Mouse (Mus musculus) ovary, postnatal 14 days (tissue): ENCODE measurements around the gene Kmt5a.

ENCODE experiments used
- DNase-seq: peaks from one replicate; pipeline ENCODE4 v3.0.0; 2022; ENCODE audit warnings: low spot score

The Kmt5a gene

DNA sequence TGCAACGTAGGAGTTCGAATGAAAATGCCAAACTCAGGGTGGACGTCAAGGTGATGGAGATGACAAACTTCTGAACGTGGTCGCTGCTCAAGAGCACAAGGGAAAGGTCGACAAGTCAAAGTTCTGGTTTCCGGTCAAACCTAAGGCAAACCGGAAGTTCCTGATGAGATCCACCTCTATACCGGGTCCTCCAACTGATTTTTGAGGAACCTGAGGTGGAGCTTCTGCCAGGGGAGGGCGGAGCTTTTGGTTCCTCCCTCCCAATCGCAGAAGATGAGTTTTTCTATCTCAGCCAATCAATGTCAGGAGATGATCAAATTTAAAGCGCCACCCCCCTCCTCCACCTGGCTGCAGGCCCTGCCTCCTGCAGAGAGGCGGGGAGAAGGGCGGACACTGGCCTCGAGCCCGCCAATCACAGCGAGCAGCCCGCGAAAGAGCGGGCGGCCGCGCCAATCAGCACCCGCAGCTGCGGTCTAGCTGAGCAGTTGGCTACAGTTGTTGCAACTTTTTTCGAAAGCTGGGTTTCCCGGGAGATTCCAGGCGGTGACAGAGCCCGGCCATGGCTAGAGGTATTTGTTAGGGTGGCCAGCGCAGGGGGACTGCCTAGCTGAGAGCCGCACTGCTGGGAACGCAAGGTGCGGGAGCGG is at the start of gene Kmt5a:
Gene Kmt5a, plus strand, starts transcription at position 484 of the 647 bp plus-strand sequence.
- DNase-seq, result peak; percentile 89

DNA sequence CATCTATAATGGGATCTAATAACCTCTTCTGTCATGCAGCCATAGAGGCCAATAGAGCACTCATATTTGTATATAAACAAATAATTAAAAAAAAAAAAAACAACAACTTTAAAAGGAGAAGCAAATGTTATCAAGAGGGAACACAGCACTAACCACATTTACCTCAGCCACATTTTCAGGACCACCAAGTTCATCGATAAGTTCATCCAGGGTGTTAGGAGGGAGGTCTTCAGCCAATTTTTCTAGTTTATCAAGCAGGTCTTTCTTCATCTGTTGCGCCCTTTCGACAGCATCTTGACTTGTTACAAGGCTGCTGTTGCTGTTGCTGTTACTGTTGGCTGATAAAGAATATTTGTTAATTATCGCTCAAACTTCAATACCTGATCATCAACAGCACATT is 47.3 kb upstream of the Kmt5a start:
- DNase-seq, result no peak

- no peak for DNase-seq
Measured at GRCm38 (mm10) chr5:124393726-124394125, 46.0 kb upstream of the Kmt5a start.

DNA sequence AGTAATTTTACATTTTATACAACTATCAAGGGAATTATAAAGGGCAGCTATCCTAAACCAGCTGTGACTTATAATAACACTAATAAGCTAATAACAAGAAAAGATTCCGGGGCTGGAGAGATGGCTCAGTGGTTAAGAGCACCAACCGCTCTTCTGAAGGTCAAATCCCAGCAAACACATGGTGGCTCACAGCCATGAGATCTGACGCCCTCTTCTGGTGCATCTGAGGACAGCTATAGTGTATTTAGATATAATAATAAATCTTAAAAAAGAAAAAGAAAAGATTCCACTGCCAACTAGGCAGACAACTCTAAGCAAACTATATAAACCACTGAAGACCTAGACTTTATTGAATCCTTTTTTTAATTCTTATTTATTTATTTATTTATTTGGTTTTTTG is 28.9 kb upstream of the Kmt5a start:
- DNase-seq, result no peak

GRCm38 (mm10) chr5:124412163-124412562 is 27.6 kb upstream of the Kmt5a start:
- DNase-seq, result no peak

DNA sequence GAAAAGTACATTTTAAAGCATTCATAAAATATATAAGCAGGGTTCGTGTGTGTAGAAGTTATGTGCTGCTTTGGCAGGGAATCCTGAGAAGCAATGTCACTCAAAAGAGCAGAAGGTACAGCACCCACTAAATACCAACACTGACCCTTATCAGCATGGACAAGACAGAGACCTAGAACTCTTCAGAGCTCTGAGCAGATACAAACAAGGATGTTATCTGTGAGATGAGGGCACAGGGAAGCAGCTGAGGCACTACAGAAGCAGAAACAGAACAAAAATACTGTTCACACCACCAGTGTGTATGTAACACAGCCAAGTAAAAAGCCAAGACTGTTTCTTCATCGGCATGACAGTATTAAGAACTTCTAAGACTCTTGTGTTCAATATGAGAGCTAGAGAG is 20.8 kb upstream of the Kmt5a start:
- DNase-seq, result no peak

- DNase-seq, result no peak
Measured at GRCm38 (mm10) chr5:124421786-124422185, 17.9 kb upstream of the Kmt5a start.

DNA sequence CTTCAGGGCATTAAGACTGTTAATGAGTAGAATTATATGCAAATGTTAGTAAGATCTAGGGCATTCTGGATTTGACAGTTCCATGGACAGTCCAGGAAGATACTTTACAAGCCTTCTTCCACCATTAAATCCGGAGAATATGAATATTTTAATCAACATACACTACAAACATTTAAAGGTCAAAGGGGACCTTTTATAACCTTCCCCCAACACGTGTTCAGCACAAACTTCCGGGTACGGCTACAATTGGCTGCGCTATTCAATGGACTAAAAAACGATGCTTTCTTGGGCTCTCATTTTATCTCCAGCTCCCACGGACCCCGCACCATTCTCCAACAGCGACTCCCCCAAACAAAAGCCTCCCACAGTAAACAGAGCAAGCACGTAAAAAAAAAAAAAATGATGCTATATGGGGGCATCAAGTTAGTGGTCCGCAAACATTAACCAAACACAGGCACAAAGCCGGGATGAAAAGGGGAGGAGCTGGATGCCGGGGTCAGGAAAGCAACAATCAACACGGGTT is 15.5 kb upstream of the Kmt5a start:
- no peak for DNase-seq

DNA sequence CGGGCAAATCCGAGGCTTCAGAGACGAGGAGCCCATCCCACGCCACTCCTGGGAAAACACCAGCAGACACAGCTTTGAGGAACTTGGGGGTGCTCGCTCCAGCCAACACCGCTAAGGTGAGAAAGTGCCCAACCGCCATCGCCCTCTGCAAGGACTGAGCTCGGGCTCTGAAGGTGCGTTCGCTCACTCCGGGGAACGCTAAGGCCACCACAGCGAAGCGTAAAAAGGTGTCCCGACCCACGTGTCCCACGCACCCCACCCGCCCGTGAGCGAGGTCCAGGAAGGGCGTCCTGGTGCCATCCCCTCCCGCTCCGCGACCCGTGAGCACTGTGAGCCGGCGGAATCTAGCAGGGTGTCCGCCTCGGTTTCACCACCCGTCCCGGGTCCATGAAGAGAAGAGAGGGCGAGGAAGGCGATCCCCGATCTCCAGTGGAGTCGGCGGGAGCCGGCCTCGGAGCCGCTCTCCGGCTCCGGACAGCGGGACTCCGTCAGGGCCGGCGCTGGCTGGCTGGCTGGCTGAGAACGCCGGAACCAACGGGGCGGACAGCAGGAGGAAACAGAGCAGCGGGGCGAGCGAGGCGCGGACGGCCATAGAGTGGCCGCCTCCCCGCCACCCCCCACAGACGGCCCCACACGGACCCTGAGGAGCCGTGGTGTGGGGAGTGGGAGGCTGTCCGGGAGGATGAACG is 14.9 kb upstream of the Kmt5a start:
- DNase-seq, result peak; percentile 8

GRCm38 (mm10) chr5:124425412-124426259 is 14.1 kb upstream of the Kmt5a start, which contains the start of gene Sbno1:
TSS of gene Sbno1 (minus strand) at chr5:124426001.
- peak; percentile 81 for DNase-seq

- DNase-seq, result no peak
Measured at GRCm38 (mm10) chr5:124426475-124427071, 13.2 kb upstream of the Kmt5a start.

- DNase-seq, result peak; percentile 63
Measured at GRCm38 (mm10) chr5:124432398-124433012, 7.2 kb upstream of the Kmt5a start.

DNA sequence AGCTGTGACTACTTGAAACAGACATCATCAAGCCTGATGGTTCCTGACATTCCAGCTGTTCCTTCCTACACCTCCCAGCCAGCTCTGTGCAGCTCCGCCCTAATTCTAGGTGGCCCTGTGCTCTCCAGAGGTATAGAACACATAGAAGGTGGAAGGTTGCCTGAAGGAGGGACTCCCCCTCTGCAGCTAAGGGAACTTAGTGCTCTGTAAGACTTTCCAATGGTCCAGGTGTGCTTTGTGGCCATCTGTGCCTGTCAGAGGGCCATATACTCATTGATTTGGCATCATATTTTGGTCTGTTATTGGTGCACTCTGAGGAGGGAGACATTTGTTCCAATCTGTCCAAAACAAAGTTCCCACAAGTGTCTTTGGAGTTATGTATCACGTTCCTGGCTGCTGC is 6.7 kb upstream of the Kmt5a start:
- no peak for DNase-seq

DNA sequence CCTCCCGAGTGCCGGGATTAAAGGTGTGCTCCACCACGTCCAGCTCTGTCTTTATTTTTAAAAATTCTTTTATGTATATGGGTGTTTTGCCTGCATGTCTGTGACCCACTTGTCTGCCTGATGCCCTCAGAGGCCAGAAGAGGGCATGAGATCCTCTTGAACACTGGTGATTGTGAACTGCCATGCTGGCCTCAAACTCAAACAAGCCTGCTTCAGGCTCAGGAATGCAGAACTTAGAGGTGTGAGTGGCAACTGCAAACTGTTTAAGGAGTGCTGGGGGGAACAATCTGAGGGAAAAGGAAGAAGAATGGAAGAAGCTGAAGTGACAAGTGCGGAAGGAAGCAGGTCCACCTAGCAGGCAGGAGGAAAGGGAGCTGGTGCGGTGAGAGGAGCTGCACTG is 1.5 kb upstream of the Kmt5a start:
- no peak for DNase-seq

GRCm38 (mm10) chr5:124438746-124439145 is 984 bp upstream of the Kmt5a start:
- no peak for DNase-seq

DNA sequence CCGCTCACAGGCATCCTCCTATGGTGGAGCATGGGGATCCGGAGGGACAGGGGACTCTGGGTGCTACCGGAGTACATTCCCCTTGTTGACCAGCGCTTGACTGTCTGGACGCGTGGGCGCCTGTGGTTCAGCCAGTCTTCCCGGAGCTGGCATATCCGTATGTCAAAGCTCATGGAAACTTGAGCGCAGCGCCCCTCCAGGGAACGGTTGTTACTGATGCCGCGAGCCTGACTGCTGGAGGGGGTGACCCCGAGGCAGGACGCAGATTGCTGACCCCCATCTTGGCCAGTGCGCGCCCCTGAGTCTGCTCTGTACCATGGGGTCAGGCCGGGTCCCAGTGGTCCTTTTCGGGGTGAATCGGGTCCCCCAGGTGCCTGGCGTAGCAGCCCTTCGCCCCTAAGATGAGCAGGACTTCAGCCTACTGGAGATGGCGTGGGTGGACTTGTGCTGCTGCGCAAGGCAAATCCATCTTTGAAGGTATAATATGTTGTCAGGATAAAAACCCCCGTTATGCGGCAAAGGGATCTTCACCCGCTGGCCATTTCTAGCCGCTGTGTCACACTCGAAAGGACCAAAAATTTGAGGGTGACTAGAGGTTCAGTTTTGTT is 468 bp downstream of the Kmt5a start:
- no peak for DNase-seq

- DNase-seq, result no peak
Measured at GRCm38 (mm10) chr5:124442628-124443027, 2.9 kb downstream of the Kmt5a start.

- DNase-seq, result no peak
Measured at GRCm38 (mm10) chr5:124444208-124444607, 4.5 kb downstream of the Kmt5a start.

GRCm38 (mm10) chr5:124444661-124445561 is 5.2 kb downstream of the Kmt5a start:
- DNase-seq, result no peak

DNA sequence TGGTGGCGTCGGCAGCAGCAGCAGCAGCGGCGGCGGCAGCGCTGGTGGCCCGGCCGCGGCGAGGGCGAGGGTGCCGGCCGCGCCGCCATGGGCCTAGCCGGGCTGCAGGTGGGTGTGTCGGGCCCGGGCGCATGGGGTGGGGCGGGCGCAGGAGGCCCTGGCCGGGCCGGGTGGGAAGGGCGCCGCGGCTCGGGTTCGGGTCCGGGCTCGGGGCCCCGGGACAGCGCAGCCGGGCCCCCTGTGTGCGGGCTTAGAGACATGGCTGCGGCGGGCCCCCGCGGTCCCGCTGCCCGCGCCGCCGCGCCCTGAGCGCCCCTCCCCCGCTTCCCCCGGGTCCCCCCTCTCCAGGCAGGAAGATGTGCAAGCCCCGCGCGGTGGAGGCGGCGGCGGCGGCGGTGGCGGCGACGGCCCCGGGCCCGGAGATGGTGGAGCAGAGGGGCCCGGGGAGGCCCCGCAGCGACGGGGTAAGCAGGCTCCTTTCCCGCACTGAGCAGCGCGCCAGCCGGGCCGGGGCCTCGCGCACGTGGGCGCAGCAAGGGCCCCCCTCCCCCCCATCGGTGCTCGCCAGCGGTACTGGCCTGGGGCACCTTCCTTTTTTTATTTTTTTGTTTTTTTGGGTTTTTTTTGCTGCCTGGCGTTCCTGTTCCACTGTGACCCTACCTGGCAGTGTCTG is 6.0 kb downstream of the Kmt5a start:
- DNase-seq, result no peak
